Mouse (Mus musculus): ENCODE data around the gene Pard3b. TPM values are rescaled to one million over a fixed set of nuclear protein-coding genes. Genes with fewer than 3 reads are reported as not detected.
A peak's percentile ranks its signal among the peaks of the same experiment; 100 is the strongest.

Pard3b gene
- total RNA-seq, 2 experiments from 2014 or later = 16.7 to 17.9 TPM

DNA sequence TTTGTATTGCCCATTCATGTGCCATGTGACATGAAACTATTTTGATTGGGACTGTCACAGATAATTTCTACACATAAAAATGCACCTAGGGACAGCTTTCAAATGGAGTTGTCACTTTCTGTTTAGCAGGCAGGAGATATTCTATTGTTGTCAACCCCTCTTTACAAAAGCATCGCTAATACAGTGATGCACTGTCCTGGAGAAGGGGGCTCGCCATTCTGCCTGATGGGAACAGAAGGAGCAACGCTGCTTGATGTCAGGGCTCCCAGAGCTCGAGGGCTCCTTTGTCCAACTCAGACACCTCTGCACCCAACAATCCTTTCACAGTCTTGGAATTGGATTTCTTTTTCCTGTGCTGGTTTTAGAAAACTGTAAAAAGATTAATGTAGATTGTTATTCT, 871.9 kb downstream of the Pard3b start:
- no peak for DNase-seq

DNA sequence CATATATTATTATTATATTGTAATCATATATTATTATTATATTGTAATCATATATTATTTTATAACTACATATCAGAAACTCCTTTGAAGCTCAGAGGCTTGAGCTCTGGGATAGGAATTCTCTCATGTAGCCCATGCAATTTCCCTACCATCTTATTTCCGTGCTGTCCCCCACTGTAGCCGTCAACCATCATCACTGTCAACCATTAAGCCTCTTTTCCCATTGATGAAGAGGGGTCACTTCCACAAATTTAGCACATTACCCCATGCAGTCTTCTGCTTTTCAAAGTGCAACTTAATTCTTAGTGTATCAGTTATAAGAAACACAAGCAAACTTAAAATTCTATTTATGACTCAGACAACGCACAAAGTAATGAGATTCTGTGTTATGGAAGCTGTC, 873.1 kb downstream of the Pard3b start:
- no peak for DNase-seq

DNA sequence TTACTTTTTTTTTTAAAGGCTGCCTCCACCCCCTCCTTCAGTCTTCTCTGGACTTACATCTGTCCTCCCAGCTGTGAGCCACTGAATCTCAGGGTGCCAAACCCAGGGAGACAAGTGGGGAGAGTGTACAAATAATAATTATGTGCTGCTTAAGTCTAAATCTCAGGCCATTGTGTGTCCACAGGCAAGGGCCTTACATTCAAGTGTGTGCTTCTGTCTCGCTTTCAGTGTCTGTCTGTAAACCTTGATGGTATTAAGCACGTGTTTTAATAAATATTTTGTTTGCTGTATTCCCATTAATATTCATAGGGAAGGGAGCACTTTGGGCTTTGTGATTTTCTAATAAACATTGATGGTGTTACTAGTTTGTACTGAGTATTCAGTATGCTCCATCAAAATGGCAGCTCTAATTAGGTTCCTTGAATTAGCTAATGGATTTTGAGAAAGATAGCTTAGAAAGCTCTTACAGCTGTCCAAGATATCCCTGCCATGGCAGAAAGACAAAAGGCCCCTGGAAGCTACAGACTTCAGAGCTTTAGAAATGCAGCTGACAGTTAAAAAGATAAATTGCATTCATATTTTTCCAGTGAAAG, 880.1 kb downstream of the Pard3b start:
- no peak for DNase-seq

DNA sequence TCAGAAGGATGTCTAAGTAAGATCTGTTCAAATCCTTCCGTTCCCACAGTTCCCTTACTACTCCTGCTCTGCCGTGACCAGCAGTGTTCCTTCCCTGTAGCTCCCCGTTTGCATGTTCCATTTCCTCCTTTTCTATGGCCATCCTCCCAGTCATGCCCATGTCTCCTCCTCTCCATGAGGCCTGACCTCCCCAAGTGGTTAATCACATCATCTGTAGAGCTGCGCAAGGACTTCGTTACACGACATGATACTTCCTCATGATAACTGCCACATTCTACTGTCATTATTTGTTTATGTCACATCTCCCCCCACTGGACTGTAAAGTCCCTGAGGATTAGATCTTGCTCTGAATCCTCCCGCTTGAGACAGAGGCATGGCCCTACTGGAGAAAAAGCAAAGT, 882.7 kb downstream of the Pard3b start:
- DNase-seq = no peak

DNA sequence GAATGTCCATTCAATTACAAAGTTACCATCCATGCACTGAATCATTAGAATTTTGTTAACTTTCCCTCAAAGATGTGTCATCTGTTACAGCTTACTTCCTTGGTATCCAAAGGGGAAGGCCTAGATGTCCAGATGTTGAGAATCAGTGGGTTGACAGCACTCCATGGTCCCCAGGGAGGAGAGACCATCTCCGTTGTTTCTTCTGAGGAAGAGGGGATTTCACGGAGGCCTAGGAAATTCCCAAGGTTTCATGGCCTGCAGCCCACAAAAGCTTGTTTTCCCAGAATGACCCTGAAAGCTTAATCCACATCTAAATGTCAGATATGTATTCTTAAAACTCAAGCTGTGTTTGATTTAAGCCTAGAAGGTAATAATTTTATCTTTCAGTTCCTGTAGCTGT, 884.1 kb downstream of the Pard3b start:
- DNase-seq = peak; percentile 10

DNA sequence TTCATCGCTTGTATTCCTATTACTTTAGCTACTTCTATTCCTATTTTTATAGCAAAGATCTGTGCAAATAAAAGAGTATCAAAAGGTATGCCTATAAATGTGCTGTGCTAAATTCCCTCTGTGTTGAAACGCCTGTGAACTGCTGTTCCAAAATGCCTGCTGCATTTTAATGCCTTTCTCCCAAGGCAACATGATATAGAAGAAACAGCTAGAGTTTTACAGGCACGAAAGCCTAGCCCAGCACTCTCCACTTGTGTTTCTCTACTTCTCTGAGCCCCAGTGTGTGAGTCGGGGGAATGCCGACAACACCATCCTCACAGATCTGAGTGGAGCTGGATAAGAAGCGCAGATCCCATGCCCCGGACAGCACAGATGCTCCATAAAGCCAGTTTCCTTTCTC, 889.2 kb downstream of the Pard3b start:
- DNase-seq = no peak

DNA sequence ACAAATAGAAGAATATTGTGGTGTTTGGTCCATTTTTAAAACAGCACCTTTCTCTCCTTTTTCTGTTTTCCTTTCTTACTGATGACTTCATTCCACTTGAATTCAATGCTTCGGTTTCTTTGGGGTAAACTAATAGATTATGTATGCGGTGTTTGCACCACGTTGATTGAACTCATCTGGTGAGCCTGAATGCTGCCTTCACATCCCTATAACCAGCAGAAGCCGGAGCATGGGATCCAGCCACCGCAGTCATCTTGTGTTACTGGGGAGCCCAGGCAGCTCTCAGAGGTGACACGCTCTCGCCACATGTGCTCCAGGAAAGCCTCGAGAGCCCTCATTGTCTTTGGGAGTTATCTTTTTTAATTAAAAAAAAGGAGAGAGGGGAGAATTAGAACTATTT, 891.3 kb downstream of the Pard3b start:
- no peak for DNase-seq

DNA sequence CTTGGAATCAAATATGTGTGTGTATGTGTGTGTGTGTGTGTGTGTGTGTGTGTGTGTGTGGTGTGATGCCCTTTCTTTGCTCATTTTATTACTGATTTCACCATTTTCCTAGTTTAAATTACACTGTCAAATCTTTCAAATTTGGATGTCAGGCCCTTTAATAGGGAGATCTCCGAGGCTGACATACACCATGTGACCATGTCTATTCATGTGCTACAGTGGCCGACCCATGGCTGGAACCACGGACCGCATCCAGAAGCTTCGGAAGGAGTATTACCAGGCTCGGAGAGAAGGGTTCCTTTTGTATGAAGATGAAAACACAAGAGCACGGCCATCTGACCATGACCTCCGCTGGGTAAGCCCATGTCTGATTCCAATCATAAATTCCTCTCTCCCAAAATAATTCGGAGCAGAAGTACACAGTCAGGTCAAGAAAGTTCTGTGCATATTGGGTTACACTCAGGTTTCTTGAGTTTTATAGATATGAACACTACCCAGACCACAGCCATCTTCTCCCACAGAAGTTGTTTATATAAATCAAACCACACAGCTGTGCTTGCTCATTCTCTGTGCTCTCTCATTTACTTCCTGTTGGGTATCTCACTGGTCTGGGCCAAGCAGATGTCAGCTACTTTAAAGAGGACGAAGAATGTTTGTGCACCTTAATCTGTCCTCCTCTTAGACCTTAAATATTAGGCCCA, 894.0 kb downstream of the Pard3b start:
- DNase-seq = no peak

DNA sequence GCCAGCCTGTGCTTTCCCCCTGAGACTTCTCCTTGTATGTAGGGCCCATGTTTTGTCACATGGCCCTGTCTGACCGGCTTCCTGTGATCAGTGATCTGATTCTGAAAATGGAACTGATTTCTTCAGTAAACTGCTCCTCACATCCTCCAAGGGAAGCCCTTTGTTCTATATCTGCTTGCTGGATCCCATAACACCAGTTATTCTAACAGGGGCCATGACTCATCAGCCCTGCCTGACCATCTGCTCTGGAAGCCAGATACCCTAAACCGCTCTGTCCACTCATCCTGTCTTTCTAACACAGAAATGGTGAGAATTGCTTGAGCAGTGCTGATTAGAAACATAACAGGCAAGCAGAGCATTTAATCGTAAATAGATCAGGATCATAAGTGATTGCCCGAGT, 910.3 kb downstream of the Pard3b start:
- DNase-seq = no peak

DNA sequence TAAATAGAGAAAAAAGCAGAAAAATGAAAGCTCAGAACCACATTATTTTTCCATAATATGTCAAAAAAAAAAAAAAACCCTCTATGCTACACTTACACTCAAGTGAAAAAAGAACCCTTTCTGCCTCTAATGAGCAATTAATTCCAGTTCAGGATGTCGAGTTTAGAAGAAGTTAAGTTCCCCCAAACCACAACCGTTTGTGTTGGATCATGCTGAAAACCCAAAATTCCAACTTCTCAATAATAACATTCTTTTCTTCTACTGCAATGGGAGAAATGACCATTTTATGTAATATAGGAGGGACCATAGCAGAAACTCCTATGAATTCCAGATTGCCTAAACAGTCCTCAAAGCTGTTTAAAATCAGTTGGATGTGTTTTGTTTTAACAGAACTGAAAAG, 911.9 kb downstream of the Pard3b start:
- DNase-seq = no peak

DNA sequence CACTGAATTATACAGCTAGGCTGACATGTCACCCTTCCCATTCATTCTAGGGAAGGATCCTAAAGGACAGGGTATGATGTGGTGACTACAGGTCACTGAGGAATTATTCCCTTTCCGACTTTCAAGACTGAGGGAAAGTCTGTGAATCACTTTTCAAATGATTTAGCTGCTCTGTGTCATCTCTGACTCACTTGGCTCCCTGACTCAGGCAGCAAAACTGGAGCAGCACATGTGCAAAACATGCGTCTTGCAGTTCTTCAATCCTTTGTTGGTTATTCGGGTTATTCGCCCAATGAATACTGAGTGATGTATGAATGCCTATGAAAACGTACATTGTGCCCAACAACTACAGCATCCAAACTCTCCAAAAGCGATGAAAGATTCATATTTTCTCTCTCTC, 912.9 kb downstream of the Pard3b start:
- DNase-seq = no peak

DNA sequence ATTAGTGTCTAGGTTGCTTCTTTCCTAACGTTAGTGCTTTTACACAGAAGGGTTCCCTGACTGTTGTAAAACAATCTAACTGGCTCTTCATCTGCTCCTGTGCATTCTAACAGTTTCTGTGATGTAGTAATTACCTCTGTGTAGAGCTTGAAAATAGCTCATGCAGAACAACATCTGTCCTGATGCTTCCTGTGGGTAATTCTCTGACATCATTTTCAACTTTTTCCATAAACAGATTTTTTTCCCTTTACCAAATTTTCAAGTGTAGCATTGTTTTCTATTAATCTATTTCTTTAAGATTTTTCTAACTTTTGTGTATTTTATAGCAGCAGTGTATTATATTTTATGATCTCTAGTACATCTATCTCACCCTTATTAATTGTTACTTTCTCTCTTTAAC, 917.2 kb downstream of the Pard3b start:
- DNase-seq = no peak

DNA sequence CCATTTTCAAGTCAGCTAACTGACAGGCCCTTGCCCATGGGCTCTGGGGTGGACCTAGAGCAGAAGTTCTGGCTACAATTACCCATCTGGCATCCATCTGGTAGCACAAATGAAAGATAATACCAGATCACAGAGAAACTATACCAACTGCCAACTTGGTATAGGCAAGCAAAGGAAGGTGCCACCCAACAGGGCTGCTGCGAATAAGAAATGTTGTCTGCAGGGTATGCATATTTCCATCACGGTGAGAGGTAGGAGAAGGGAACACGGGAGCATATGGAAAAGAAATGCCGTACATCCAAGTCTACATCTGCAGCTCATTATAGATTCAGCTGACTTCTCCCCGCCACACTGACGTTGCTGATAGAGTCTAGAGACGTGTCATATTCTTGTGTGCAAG, 924.4 kb downstream of the Pard3b start:
- DNase-seq = no peak

DNA sequence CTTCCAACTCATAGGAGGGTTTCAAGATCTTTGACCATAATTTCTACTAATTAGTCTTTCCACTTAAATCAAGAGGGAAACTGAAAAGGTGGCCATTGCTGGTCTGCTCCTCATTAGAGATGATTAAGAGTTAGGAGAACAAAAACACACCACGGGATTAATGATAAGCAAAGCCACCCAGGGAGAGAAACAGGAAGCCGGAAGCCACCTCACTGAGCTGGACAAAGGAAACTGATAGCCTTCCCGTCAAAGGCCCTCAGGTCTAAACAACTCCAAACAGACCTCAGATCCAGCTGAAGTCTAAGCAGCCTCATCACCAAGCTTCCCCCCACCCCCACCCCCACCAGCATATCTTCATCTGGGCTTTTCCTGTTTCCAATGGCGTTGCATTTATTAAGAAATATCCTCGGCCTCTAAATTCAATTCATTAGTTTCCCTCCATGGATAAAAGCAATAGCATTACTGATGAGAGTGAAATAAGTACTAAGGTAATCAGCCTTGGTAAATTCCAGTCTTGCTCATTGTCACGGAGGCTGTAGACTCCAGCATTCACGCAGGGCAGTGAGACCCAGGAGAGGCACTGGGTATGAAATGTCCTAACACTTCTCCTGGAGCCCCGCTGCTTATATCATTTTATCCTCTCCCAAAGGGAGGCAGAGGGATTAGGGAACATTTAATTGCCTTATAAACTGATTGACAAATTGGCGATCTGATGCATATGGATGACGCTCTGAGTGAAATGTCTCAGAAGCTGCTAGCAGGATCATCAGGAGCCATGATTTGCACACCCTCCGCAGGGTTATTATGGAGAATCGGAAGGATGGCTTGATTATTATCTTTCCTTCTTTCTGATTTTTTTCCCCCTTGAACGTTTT, 925.9 kb downstream of the Pard3b start:
- DNase-seq = no peak

DNA sequence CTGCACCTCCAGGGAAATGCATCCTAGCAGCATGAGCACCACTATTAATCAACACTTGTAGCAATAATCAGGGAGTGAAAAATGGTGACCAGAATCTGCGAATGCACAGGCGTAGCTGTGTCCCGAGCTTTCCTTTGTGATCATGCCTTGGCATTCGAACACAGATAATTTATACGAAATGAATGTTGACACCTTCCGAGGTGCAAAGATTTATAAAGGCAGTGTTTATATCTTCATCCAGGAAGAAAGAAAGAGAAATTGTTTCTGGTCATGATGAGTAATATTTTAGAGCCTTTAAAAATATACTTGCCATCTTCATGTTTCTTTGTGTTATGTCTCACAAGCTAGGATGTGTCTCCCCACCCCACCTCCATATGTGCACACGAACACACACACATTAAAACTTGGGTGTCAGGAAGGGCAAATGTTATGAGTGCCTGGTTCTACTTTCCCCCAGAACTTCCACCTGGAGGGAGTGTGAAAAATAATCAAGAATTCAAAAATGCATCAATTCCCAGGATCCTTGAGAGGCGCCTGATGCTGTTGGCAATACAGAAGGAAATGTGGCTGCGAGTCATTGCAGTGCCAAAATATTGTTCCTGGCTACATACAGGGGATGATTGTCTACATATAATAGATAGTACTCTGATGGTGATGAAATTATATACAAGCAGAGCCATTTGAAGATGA, 926.6 kb downstream of the Pard3b start:
- no peak for DNase-seq

DNA sequence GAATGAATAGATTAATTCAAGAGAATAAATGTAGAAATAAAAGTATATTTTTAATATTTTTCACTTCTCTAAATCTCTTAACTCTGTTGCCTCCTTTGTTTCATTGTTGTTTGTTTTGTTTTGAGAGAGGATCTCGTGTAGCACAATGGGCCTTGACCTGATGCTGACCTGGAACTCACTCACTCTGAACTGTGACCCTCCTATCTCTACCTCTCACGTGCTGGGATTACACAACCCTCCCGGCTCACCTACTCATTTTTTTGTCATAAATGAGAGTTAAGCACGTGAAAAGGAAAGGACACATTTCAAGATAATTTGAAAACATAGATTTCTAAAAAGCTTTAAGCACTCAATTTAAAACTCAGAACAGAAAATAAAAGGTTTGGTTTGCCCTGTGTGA, 928.0 kb downstream of the Pard3b start:
- DNase-seq = no peak

DNA sequence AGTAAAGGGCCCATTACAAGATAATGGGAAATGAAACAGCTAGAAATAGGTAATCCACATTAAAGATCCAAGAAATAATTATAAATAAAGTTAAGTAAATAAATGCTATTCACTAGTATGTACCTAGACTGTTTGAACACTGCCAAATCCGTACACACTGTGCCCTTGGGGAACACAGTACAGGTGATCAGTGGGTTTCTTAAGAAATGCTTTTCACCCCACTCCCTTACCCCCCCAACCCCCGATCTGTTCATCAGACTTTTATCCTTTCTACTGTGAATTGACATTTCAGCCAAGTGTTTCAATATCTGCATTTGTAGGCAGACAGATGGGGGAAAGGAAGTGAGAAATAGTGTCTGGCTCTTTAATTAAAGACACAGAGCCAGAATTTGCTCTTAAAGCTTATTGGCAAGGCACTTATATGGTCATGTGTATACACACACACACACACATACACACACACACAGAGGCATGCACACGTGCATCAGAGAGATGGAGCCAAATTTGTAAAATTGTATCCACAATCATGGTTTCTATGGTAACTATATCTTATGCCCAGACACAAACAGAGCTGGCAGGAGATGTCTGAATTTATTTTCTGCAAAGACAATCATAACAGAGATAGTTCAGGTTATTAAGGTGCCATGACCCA, 938.4 kb downstream of the Pard3b start:
- no peak for DNase-seq

DNA sequence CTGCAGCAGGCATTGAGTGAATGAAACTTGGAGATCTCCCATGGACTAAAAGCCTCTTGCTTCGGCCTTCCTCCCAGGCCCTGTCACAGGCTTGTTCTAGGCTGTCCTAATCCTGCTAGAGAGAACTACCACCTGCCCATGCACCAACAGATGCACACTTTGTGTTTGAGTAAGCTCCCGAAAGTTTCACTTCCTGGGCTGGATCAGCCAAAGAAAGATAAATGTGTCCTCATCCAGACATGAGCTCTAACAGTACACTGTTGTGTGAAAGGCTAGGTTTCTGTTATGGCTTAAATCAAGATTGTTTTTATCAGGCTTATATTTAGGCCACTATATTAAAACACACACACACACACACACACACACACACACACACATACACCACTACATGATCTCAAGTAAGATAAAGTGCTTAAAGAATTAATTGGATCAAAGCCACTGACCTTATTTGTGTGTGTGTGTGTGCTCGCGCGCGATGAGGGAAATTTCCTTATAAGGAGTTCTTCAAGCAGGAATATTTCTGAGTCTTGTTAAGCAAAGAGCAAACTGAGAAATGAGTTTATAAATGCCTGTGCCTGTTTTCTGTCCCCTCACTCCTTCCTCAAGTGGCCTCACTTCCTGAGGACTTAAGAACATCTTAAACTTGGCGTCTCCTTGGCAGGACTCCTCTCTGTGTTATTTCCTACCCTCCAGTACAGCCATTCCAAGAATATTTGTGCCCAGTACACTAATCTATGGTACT, 940.6 kb downstream of the Pard3b start:
- DNase-seq = no peak

DNA sequence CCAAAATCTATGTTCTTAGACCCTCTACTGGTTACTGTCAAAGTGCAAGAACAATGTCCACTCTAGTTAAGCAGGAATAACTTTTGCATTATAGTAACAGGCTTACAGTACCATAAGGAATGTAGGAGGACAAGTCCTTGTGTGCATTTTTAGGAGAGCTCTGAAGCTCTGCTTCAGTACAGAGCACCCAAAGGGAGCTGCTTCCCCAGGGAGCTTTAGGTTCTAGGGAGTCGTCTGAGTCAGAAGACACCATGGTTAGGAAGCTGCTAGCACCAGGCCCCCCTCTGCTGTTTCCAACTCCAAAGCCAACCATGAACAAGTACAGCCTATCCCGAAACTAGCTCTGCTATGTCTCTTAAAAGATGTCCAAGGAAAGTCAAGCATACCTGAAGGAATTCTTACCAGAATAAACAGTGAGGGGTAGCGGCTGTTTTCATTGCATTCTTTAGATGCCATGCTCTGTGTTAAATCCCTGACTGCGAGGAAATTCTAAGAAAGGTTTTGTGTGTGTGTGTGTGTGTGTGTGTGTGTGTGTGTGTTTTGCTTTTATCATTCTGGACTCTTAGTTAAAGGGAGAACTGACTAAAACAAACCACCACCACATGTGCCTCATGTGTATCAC, 941.8 kb downstream of the Pard3b start:
- DNase-seq = no peak

DNA sequence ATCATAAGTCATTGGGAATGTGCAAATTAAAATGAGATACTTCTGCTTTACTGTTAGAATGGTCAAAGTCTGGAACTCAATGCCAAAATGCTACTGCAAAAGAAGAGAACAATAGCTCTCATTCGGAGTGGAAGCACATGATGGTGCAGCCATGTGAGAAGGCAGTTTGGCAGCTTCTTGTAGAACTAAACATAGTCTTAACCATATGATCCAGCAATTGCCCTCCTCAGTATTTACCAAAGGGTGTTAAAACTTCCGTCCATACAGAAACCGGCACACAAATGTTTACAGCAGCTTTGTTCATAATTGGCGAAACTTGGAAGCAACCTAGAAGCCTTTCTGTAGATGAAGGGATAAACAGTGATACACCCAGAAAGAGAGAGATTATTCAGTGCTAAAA, 943.9 kb downstream of the Pard3b start:
- no peak for DNase-seq

DNA sequence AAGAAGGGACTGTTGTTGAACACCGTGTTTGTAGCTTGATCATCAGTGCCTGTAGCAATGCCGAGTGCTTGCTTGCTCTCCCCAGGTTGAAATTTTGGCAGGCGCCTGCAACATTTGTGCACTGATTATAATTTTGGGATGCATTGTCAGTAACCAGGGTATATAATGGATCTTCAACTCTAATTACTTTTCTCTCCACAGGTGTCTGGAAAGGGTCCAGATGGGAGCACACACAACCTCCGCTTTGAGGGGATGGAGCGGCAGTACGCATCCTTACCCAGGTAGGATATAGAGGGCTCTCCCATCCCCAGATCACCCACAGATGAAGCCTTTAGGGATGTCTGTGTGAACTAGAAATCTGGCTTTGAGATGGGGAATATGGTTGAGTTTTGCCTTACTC, 948.9 kb downstream of the Pard3b start:
- no peak for DNase-seq

Data from heart, postnatal 4 days (tissue).